Mouse (Mus musculus) layer of hippocampus, adult 9-10 months (tissue): ENCODE measurements at regions not wholly inside any gene's neighbourhood (a gene's known extent, or its start where the extent isn't known, plus 50 kb on each side); places are given as distances from the start of the nearest gene placed in this dataset.
"Not testable (repeated sequence)": the region's sequence is repeated elsewhere in the genome, so short reads cannot be mapped to it uniquely, and the experiment has no call there.

Experiments
- DNase-seq: peaks from one replicate; pipeline ENCODE4 v3.0.0; 2022; ENCODE audit warnings: low spot score

GRCm38 (mm10) chr1:112785135-112785681, 920.5 kb upstream of the Dsel start:
- DNase-seq: no peak

GRCm38 (mm10) chr1:112779801-112780200, 915.1 kb upstream of the Dsel start:
- DNase-seq: no peak

- DNase-seq: no peak
Observed at GRCm38 (mm10) chr1:112778551-112778950, 913.8 kb upstream of the Dsel start.

GRCm38 (mm10) chr1:112750643-112751042, 885.9 kb upstream of the Dsel start:
- DNase-seq: not testable (repeated sequence)

GRCm38 (mm10) chr1:112748497-112748896, 883.8 kb upstream of the Dsel start:
- DNase-seq: no peak

- peak; percentile 6 for DNase-seq
Observed at GRCm38 (mm10) chr1:112703939-112704338, 839.2 kb upstream of the Dsel start.

- no peak for DNase-seq
Observed at GRCm38 (mm10) chr1:112658960-112659359, 794.2 kb upstream of the Dsel start.

- DNase-seq: no peak
Observed at GRCm38 (mm10) chr1:112638342-112638741, 773.6 kb upstream of the Dsel start.
